Mouse (Mus musculus): ENCODE results near the gene Pigw.

Gene Pigw

GRCm38 (mm10) chr11:84879772-84880464 lies at the start of gene Pigw, which contains the start of gene Myo19:
Gene Pigw (minus strand): TSS chr11:84880285.
Gene Myo19 (plus strand): TSS chr11:84880148.
- peak; percentile 85 to 89 for DNase-seq

GRCm38 (mm10) chr11:84920981-84921380 lies 40.9 kb upstream of the Pigw start:
- DNase-seq, result no peak

GRCm38 (mm10) chr11:84919951-84920350 lies 39.9 kb upstream of the Pigw start:
- DNase-seq, result no peak

GRCm38 (mm10) chr11:84919276-84919675 lies 39.2 kb upstream of the Pigw start:
- peak in 1 of 2 experiments; percentile 40 for DNase-seq

GRCm38 (mm10) chr11:84918425-84918824 lies 38.3 kb upstream of the Pigw start:
- peak; percentile 80 to 89 for DNase-seq

GRCm38 (mm10) chr11:84916703-84917300 lies 36.7 kb upstream of the Pigw start:
- no peak for DNase-seq

- DNase-seq, result peak; percentile 82 to 87
These were observed 36.1 kb upstream of the Pigw start, which contains the start of gene Znhit3 for GRCm38 (mm10) chr11:84916053-84916702. Gene Znhit3 (minus strand): TSS chr11:84916366.

GRCm38 (mm10) chr11:84914673-84915072 lies 34.6 kb upstream of the Pigw start:
- DNase-seq, result no peak

- DNase-seq, result no peak
These were observed 30.3 kb upstream of the Pigw start for GRCm38 (mm10) chr11:84910411-84910810.

- DNase-seq, result no peak
These were observed 28.4 kb upstream of the Pigw start for GRCm38 (mm10) chr11:84908480-84908879.

GRCm38 (mm10) chr11:84907081-84907480 lies 27.0 kb upstream of the Pigw start:
- DNase-seq, result no peak

- no peak for DNase-seq
These were observed 24.6 kb upstream of the Pigw start for GRCm38 (mm10) chr11:84904597-84905144.

- DNase-seq, result peak in 1 of 2 experiments; percentile 16
These were observed 13.0 kb upstream of the Pigw start for GRCm38 (mm10) chr11:84893113-84893512.

- peak in 1 of 2 experiments; percentile 12 for DNase-seq
These were observed 11.6 kb upstream of the Pigw start for GRCm38 (mm10) chr11:84891705-84892104.

- DNase-seq, result no peak
These were observed 9.4 kb upstream of the Pigw start for GRCm38 (mm10) chr11:84889492-84889891.

- DNase-seq, result no peak
These were observed 7.9 kb upstream of the Pigw start for GRCm38 (mm10) chr11:84888025-84888424.

GRCm38 (mm10) chr11:84886767-84887511 lies 6.9 kb upstream of the Pigw start:
- DNase-seq, result no peak

- DNase-seq, result no peak
These were observed 6.2 kb upstream of the Pigw start for GRCm38 (mm10) chr11:84886236-84886635.

- no peak for DNase-seq
These were observed 5.2 kb upstream of the Pigw start for GRCm38 (mm10) chr11:84885238-84885637.

- no peak for DNase-seq
These were observed 2.3 kb upstream of the Pigw start for GRCm38 (mm10) chr11:84882346-84882745.

GRCm38 (mm10) chr11:84880971-84881370 lies 886 bp upstream of the Pigw start:
- no peak for DNase-seq

GRCm38 (mm10) chr11:84880465-84880961 lies 428 bp upstream of the Pigw start:
- DNase-seq, result peak; percentile 75 to 82
